Mouse (Mus musculus): Measurements from ENCODE around the gene Sec24b.

Sec24b gene

GRCm38 (mm10) chr3:129970529-129971515, 90.5 kb downstream of the Sec24b start:
- DNase-seq: peak; percentile 45 to 46

GRCm38 (mm10) chr3:129969432-129970395, 91.6 kb downstream of the Sec24b start, which contains the start of gene Mcub:
TSS of gene Mcub (minus strand) at chr3:129970206.
- peak; percentile 68 to 73 for DNase-seq

- DNase-seq: no peak
Measured at GRCm38 (mm10) chr3:129969031-129969430, 92.3 kb downstream of the Sec24b start.

GRCm38 (mm10) chr3:129967874-129968273, 93.5 kb downstream of the Sec24b start:
- no peak for DNase-seq

GRCm38 (mm10) chr3:129964681-129965080, 96.7 kb downstream of the Sec24b start:
- DNase-seq: no peak

GRCm38 (mm10) chr3:129962533-129962932, 98.8 kb downstream of the Sec24b start:
- no peak for DNase-seq

GRCm38 (mm10) chr3:129953296-129953695, 108.1 kb downstream of the Sec24b start:
- DNase-seq: no peak

GRCm38 (mm10) chr3:129949158-129949773, 112.1 kb downstream of the Sec24b start:
- DNase-seq: no peak

- peak; percentile 48 for DNase-seq
Measured at GRCm38 (mm10) chr3:129948359-129948758, 113.0 kb downstream of the Sec24b start.

GRCm38 (mm10) chr3:129946217-129946914, 115.0 kb downstream of the Sec24b start:
- DNase-seq: no peak

- no peak for DNase-seq
Measured at GRCm38 (mm10) chr3:129943813-129944212, 117.5 kb downstream of the Sec24b start.

GRCm38 (mm10) chr3:129941291-129941690, 120.1 kb downstream of the Sec24b start:
- DNase-seq: no peak

GRCm38 (mm10) chr3:129940780-129941179, 120.6 kb downstream of the Sec24b start:
- no peak for DNase-seq

- no peak for DNase-seq
Measured at GRCm38 (mm10) chr3:129939058-129939457, 122.3 kb downstream of the Sec24b start.

GRCm38 (mm10) chr3:129937848-129938247, 123.5 kb downstream of the Sec24b start:
- DNase-seq: no peak

- DNase-seq: no peak
Measured at GRCm38 (mm10) chr3:129936561-129936960, 124.8 kb downstream of the Sec24b start.

Data from lung, postnatal 4 days (tissue).